Mouse (Mus musculus): ENCODE measurements at regions not wholly inside any gene's neighbourhood (a gene's known extent, or its start where the extent isn't known, plus 50 kb on each side); places are given as distances from the start of the nearest gene placed in this dataset.
A peak's percentile ranks its signal among the peaks of the same experiment; 100 is the strongest.

DNA sequence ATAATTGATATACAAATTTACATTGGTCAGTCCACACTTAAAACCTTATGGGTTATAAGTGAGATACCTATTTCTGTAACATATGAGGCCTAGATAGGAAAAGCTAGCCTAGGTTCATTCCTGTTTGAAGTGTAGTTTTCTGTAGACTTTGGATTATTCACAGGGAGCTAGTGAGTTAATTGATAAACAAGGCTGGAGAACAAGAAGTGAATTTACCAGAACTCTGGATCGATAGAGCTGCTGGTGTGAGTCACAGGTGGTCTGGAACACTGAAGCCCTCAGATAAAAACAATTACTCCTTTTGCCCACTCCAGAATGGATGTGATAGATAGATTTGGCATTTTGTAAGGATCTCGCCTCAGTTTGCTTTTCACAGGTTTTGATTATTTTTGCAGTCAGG lies 62.0 kb upstream of the Rtl1 start:
- no peak for DNase-seq (ENCODE audit: low spot score in 2 of 2)

DNA sequence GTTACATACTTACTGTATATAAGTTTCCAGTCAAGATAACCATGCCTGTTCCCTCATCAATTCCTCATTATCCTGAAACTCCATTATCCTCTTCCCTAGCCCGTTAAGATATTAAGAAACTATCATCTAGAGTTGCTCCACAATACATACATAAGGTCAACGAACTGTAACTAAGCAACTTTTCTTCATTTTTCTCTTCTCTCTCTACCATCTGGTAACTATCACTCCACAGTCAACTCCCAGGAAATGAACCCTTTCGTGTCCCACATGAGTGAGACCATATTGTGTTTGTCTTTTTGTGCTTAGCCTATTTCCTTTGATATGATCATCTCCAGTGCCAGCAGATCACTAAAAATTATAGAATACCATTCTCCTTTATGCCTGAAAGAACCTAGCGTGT lies 74.6 kb upstream of the Rtl1 start:
- DNase-seq (ENCODE audit: low spot score in 2 of 2), result no peak

DNA sequence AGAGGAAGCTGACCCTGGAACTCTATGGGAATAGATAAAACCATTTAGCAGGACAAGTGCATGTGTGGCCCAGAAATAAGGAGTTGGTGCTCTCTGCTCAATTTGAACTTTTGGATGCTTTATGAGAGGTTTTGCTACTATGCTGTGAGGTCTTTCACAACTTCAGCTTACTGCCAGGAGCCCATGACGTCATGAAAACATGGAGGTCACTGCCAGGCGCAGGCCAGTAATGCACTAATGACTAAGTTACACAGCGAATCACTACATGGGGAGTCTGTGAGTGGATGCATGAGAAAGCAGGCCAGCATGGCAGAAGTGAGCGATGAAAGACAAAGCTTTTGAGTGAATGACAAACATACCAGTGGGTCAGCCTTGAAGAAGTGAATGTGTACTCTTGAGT lies 93.9 kb upstream of the Rtl1 start:
- DNase-seq (ENCODE audit: low spot score in 2 of 2), result no peak

- peak in 1 of 2 experiments; percentile 56 for DNase-seq (ENCODE audit: low spot score in 2 of 2)
Measured at GRCm38 (mm10) chr12:109694801-109695430, 94.8 kb upstream of the Rtl1 start.

DNA sequence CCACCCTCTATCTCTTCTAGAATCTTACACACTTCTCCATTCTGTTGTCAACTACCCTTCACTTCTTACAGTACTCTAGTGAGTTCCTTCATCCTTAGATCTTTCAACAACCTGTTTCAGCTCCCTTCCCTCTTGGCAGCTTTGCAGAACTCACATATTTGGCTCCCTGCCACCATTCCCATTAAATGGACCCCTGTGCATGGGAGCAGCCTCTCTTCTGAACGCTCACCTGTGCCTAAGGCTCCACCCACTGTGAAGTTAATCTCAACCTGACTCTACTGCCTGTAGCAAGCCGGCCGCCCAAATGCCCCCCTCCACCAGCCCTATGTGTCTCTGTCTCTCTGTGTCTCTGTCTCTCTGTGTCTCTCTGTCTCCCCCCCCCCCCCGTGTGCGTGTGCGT lies 106.7 kb upstream of the Rtl1 start:
- DNase-seq (ENCODE audit: low spot score in 2 of 2), result no peak

- peak; percentile 19 to 45 for DNase-seq (ENCODE audit: low spot score in 2 of 2)
Measured at GRCm38 (mm10) chr12:109709661-109710060, 109.5 kb upstream of the Rtl1 start.

- peak in 1 of 2 experiments; percentile 12 for DNase-seq (ENCODE audit: low spot score in 2 of 2)
Measured at GRCm38 (mm10) chr12:109711392-109711791, 111.3 kb upstream of the Rtl1 start.

DNA sequence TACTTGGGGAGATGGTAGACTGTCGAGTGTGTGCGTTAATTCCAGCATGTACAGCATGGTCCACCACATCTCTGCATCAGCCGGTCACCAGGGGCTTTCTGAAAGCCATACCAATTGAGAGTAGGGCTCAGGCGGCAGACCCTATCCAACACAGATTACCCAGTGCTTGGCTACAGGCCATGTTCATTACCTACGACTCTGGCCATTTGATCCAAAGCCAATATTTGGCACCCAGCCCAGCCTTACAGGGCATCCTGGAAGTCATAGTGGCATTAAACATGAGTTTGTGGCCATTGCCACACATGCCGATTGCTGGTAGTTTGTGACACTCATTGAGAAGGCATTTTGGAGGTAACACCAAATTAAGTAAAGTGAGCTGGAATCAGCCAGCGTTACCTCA lies 111.8 kb upstream of the Rtl1 start:
- peak; percentile 32 to 86 for DNase-seq (ENCODE audit: low spot score in 2 of 2)

DNA sequence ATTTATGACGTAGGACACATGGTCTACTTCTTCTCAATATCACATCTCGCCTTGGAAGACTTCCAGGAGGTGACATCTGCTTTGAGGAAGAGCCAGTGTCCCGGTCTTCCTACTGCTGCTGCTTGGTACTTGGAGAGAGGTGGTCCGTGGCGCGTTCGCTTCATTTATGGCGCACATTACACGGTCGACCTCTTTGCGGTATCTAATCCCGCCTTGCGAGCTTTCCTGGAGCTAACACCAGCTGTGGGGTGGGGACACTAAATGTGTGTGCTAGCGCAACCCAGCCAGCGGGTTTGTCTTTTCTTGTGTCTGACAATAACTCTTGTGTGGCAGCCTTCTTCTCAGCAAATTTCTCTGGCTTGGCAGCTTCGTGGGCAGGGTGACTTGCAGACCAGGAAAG lies 112.3 kb upstream of the Rtl1 start:
- peak; percentile 18 to 56 for DNase-seq (ENCODE audit: low spot score in 2 of 2)

DNA sequence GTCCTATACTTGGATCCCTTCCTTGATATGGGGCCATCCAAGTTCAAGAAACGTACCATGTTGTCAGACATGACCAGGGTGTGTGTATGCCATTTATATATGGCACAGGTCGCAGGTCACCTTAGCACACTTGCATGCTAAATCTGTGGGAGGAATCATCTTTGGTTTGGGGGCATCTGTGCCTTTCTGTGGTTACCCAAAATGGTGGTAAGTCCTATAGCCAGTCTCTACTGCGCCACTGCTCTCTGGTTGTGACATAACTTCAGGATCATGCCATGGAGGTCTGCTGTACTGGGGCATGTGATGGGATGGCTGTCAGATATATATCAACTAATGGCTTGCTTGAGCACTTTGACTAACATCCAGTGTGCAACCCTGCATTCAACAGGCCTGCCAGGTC lies 112.9 kb upstream of the Rtl1 start:
- peak in 1 of 2 experiments; percentile 10 for DNase-seq (ENCODE audit: low spot score in 2 of 2)

DNA sequence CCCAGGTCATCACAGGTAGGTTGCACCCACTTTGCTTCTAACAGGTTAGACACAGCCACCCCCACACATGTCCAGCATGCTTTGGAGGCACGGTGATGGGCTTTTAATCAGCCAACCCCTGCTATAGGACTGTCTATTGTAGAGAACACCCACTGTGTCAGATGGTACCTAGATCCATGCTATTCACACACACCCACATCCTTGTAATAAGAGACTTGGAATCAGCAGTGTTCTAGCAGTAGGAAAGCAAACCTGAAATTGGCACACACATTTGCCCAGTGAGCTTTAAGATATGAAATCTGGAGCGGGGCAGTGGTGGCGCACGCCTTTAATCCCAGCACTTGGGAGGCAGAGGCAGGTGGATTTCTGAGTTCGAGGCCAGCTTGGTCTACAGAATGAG lies 113.9 kb upstream of the Rtl1 start:
- peak in 1 of 2 experiments; percentile 5 for DNase-seq (ENCODE audit: low spot score in 2 of 2)

DNA sequence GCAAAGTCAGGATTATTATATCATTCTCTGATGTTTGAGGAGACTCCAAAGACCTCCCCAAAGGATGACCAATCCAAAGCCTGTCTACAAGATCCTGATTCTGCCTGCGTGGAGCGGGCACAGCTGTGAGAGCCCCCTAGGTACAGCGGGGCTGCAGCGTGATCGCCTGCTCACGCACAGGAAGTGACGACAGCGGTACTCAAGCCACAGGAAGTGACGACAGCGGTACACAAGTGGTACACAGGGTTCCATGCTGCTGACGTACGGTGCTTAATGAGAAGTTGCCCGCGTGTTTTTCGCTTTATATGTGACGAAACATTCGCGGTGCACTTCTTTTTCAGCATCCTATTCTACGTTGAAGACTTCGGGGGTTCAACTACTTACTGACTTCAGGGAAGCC lies 116.9 kb upstream of the Rtl1 start:
- DNase-seq (ENCODE audit: low spot score in 2 of 2), result no peak

GRCm38 (mm10) chr12:109718036-109718435 lies 117.9 kb upstream of the Rtl1 start:
- DNase-seq (ENCODE audit: low spot score in 2 of 2), result no peak

- DNase-seq (ENCODE audit: low spot score in 2 of 2), result no peak
Measured at GRCm38 (mm10) chr12:109738201-109738600, 138.1 kb upstream of the Rtl1 start.

DNA sequence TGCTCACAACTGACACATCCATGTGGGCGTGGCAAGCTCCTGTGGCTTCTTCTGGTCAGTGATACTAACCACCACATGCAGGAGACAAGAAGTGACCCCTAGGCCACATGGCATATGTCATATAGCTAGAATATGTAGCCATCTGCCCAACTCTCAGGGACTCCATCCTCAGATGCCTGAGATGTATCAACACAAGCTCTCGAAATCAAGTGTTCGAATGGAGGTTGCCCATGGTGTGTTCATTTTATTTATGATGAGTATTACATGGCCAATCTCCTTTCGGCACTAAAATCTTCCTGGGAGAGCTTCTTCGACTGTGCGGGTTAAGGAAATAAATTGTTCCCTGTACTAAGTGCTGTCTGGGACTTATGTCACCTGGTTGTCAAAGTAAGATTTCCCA lies 138.8 kb upstream of the Rtl1 start:
- DNase-seq (ENCODE audit: low spot score in 2 of 2), result no peak

GRCm38 (mm10) chr12:109742486-109742885 lies 142.4 kb upstream of the Rtl1 start:
- DNase-seq (ENCODE audit: low spot score in 2 of 2), result no peak

DNA sequence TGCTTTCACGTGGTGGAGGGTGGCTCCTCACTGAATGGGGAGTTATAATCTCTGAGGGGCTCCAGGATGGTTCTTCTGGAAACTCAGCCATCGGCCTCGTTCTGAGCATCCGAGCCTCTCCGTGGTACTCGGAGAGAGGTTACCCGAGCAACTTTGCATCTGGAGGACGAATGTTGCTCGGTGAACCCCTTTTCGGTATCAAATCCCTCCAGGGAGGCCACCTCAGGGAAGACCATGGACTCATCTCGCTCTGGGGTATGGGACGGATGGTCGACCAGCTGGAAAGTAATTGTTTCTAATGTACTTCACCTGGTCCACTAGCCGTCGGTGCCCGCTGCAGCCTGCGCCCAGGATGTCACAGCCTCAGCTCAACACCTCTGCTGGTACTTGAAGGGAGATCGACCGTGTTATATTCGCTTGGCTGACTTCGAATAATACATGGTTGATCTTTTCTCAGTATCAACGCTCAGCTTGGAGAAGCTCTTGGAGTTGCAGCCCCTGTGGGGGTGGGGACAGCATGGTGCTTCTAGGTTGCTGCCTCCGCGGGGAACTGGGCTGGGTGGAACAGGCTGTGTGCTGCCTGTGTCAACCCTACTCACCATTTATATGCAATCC lies 143.0 kb upstream of the Rtl1 start:
- no peak for DNase-seq (ENCODE audit: low spot score in 2 of 2)

- DNase-seq (ENCODE audit: low spot score in 2 of 2), result no peak
Measured at GRCm38 (mm10) chr12:109744186-109744585, 144.1 kb upstream of the Rtl1 start.

DNA sequence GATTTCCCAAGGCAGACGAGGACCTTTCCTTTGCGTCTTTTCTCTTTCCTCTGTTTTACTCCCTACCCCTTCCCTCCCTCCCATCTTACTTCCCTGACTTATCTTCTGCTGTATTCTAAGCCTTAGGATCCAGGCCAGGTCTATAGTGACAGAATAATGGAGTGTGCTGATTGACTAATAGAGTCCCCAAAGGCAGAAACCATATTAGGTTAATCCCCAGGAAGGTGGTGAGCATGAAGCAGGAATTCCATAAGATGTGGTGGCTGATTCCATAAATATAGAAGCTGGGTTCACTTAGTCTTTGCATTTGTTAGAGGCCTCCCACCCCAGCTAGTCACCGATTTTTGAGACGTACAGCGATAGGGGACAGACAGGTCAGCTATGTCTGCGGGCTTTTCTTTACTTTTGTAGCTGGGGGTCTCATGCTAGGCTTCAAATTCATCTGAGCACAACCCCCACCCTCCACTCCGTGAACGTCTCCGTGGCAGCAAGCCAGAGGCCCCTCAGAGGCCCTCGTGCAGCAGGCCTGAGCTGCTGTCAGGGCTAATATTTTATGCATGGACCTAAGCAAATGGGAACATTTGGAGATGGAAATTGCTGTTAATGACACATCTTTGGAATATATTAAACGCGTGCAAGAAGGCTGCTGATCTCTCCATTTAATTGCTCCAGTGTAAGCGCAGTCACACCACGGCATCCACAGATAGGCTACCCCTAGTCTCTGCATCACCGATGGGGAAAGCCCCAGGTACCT lies 145.8 kb upstream of the Rtl1 start:
- DNase-seq (ENCODE audit: low spot score in 2 of 2), result no peak

GRCm38 (mm10) chr12:109747201-109747600 lies 147.1 kb upstream of the Rtl1 start:
- DNase-seq (ENCODE audit: low spot score in 2 of 2), result no peak

GRCm38 (mm10) chr12:109747776-109748175 lies 147.6 kb upstream of the Rtl1 start:
- DNase-seq (ENCODE audit: low spot score in 2 of 2), result no peak

GRCm38 (mm10) chr12:109748326-109749059 lies 148.4 kb upstream of the Rtl1 start:
- no peak for DNase-seq (ENCODE audit: low spot score in 2 of 2)

All from cerebellum, postnatal 4 days (tissue).